Mouse (Mus musculus) thymus, postnatal 14 days (tissue): ENCODE measurements around the gene Hsd17b3.

ENCODE experiments used
- DNase-seq: peaks from one replicate; pipeline ENCODE4 v3.0.0; 2021

Hsd17b3 gene

DNA sequence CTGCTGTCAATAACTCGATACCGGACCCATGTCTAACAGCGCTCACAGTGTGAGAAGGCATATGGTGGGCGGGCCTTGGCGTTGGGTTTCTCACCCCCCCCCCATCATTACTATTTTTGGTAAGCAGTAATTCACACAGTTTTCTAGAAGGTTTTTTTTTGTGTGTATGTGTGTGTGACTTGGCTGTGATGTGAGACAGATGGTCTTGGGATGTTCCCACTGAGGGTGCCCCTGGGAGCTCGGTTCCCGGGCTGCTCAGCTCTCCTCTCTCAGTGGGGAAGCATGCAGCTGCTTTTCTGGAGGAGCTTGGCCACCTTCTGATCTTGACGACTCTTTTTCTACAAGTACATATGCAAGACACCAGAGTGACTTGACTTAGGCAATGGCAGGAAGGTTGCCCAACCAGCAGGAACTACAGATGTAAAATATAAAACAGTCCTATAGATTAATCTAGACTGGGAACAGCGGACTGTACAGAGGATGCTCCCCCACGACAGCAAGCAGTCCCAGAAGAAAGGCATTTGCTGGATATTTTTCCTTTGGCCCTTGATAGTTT lies 70.4 kb downstream of the Hsd17b3 start:
- DNase-seq: no peak

- DNase-seq: no peak
Measured at GRCm38 (mm10) chr13:64016048-64016447, 73.0 kb downstream of the Hsd17b3 start.

DNA sequence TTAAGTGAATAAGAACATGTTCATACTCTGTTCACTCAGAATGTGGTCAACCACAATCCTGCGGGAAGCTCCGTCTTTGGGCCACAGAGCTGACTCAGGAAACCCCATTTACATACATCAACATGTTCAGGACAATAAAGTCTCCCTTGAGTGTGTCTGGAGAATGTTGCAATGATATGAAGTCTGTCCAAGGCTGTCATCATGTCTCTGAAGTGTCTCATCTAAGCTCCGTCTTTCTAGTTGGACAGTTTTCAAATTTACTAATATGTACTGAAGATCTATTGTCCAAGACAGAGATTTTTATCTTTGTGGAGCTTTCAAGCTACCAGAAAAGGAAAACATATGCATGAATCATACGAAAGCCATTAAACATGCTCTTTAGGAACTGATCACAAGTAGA lies 77.9 kb downstream of the Hsd17b3 start:
- DNase-seq: no peak
